Mouse (Mus musculus): Measurements from ENCODE around the gene Homer1. TPM values are rescaled to one million over a fixed set of nuclear protein-coding genes. Genes with fewer than 3 reads are reported as not detected.

The Homer1 gene
- total RNA-seq, 2 experiments from 2014 or later = 52.5 to 75.6 TPM

DNA sequence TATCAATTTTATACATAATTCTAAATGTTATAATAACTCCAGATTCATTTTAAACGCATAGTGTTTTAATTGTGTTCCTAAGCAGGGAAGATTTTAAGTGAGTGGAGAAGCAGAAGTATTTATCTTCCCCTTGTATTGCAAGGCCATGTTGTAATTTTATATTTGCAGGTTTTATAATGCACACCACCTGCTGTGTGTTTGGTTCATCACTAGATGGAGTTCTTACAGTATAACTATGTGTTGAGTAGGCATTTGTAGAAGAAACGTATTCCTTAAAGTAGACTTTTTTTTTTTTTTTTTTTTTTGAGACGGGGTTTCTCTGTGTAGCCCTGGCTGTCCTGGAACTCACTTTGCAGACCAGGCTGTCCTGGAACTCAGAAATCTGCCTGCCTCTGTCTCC is 35.9 kb downstream of the Homer1 start:
- no peak for DNase-seq
- intact Hi-C loops (cut with DNase I) = loop anchor here (5.0 kb wide), 1 partner anchor 277 kb away; no protein-coding TSS in a partner anchor

DNA sequence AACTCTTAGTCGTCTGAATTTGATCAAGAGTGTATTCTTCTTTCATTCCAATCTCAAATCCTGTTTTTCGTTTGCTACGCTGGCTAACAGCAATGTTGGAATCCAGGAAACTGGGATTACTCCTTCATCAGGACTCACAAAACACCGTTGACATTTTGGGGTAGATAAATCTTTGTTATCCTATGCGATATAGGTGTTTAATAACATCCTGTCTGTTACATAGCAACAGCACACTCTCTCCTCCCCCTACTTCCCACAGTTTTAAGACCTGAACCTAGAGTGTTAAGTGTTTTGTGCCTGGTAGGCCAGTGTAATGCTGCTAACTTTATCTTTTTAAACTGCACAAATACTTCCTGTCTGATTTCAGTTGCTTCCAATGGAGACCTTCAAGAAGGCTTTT is 39.0 kb downstream of the Homer1 start:
- intact Hi-C loops (cut with DNase I) = loop anchor here (5.0 kb wide), 1 partner anchor 274 kb away; no protein-coding TSS in a partner anchor
- no peak for DNase-seq

DNA sequence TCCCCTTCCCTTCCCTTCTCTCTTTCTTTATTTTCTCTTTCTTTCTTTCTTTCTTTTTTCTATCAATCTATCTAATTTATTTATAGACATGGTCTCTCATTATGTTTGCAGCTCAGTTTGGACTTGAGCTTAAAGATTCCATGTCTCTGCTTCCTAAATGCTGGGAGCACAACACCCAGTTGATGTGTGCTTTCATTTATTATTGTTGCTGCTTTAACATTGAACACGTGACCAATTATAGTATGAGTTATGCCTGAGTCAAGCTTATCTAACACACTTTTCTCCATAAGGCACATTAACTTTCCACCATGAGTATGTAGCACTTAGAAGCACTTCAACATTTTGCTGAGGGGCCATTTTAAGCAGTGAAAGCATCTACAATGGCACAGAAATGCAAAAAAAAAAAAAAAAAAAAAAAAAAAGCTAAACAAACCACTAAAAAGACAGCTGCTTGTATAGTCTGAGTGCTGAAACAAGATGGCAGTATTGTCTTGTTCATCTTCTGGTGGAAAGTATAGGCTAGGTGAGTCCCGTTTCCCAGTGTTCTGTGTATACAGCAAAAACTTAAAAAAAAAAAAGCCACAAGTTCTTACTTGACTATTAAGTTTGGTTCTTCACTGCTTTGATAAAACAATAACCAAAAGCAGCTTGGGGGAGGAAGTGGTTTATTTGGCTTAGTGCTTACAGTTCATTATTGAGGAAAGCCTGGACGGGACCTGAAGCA is 41.3 kb downstream of the Homer1 start:
- DNase-seq = no peak
- intact Hi-C loops (cut with DNase I) = no loop called here

DNA sequence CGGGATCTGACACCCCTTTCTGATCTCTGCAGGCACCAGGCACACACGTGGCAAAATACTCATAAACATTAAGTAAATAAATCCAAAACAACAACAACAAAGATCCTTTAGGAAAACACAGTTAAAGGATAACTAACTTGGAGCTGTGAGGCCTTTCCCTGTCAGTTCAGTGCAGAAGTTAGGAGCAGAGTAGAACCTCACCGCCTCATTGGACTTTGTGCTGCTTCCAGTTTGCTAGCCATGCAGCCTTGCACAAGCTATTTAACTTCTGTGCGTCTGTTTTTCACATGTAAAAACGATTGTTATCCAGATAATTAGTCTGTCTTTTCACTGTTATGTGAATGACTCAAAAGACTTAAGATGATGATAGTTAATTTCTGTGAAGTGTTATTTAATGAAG is 43.2 kb downstream of the Homer1 start:
- intact Hi-C loops (cut with DNase I) = no loop called here
- DNase-seq = no peak

DNA sequence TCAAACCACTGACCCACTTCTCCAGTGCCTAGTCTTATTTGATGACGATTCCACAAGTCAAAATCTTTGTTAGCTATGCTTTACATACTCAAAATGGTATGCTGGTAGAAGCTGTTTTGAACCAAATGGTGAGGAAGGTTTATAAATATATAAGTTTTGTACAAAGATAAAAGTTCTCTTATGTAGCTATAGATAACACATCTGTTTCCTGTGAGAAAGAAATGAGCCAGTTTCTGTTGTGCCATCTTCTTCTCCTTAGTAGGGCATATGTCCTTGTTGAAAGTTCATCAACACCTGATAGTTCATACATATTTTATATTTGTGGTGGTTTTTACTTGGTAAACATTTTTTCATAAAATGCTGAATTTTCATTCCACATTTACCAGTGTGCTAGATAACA is 45.0 kb downstream of the Homer1 start:
- intact Hi-C loops (cut with DNase I) = no loop called here

DNA sequence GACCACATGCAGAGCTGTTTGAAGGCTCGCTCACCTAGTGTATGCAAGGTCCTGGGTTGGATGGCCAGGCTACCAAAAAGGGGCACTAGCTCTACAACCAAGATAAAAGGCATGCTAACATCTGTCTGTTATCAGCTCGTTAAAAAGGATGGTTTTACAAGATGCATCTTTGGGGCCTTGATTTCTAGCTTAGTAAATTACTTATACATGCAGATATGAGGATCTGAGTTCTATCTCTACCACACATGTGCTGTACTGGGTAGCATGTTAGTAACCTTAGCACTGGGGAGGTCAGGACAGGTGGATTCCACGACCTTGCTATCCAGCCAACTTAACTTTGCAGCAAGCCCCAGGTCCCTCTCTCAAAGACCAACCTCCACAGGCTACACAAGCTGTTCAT is 46.4 kb downstream of the Homer1 start:
- intact Hi-C loops (cut with DNase I) = no loop called here
- no peak for DNase-seq

More for the DNA sequence above, 45.0 kb downstream of the Homer1 start:
- DNase-seq = no peak

DNA sequence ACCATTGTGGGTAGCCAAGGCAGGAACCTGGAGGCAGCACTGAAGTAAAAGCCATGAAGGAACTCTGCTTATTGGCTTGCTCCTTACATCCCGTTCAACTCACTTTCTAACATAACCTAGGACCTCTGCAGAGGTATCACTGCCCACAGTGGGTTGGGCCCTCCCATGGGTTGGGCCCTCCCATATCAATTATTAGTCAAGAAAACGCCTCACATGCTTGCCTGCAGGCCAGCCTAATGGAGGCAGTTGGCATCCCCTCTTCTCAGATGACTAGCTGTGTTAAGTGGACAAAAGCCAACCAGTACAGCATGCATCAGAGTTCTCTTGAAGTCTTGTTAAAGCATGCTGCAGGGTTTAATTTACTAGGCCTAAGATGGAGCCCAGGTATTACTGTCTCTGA is 52.6 kb downstream of the Homer1 start:
- intact Hi-C loops (cut with DNase I) = no loop called here

DNA sequence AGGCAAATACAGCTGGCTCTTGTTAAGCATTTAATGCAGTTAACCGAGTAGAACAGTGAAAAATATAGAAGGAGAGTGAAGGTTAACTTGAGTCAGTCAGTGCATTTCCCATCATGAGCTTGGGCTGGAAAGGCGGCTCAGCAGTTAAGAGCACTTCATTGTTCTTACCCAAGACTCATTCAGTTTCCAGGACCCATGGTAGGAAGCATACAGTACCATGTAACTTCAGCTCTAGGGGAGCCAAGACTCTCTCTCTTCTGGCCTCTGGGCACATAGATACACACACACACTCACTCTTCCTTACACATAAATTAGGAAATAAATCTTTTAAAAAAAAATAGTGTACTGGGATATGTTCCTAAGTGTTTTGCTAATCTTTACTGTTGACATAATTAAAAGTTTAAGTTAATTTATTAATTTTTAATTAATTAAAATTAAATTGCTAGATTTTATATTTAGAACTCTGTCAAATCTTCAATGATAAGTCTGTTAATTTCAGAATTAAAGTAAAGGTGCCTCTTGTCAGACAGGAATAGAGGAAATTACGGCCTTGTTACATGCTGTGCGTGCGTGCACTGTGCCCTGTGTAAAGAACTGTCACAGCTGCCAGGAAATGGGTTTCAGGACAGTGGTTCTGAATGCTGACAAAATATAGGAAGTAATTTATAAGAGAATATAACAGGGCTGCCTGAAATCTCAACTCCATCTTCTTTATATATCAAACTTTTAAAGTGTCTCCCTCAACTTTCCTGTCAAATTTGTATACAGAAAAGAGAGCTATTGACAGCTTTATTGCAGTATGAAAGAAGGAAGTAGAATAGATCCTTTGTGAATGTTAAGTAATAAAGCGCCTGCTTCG is 55.2 kb downstream of the Homer1 start:
- no peak for DNase-seq
- intact Hi-C loops (cut with DNase I) = no loop called here

More for the DNA sequence above, 52.6 kb downstream of the Homer1 start:
- no peak for DNase-seq

DNA sequence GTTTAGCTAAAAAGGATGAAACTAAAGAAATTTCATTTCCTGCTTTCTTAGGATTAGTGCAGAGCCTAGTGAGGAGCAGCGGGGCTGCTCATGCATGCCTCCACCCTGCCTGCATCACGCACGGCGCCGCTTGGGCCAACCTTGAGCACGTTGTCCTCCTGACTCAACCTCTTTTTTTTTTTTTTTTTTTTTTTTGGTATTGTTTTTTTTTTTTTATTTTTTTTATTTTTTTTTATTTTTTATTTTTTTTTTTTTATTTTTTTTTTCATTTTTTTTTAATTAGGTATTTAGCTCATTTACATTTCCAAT is 55.8 kb downstream of the Homer1 start:
- DNase-seq = no peak
- intact Hi-C loops (cut with DNase I) = no loop called here

DNA sequence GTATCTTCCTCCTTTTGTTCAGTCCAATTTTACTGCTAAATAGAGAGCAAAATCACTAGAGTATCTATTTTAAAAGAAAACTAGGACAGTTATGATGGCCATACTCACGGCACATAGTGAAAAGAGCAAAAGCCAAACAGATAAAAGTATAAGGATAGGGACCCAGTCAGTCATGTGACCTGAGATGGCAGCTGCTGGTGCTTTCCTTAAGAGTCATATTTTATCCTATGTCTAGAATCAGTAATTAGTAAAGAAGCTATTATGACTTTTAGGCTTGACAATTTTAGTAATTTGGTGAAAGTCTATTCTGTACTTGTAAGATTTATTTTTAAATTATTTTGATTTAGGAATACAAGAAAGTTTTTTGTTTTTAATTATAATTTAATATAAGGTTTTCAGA is 59.1 kb downstream of the Homer1 start:
- intact Hi-C loops (cut with DNase I) = no loop called here
- DNase-seq = no peak

DNA sequence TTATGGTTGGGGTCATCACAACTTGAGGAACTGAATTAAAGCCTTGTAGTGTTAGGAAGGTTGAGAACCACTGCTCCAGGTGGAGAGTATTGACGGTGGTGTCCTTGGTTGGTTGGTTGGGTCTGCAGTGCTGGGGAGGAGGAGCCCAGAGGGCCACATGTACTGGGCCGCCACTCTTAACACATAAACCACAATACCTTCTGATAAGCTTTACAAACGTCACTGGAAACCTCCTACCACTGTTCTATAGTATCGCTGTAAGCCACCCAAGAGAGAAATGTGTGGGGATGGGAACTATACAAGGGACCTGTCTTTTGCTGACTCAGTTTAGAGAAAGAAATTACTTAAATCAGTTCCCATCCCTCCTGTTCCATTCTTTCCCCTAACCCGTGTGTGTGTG is 68.1 kb downstream of the Homer1 start:
- intact Hi-C loops (cut with DNase I) = no loop called here
- DNase-seq = no peak

DNA sequence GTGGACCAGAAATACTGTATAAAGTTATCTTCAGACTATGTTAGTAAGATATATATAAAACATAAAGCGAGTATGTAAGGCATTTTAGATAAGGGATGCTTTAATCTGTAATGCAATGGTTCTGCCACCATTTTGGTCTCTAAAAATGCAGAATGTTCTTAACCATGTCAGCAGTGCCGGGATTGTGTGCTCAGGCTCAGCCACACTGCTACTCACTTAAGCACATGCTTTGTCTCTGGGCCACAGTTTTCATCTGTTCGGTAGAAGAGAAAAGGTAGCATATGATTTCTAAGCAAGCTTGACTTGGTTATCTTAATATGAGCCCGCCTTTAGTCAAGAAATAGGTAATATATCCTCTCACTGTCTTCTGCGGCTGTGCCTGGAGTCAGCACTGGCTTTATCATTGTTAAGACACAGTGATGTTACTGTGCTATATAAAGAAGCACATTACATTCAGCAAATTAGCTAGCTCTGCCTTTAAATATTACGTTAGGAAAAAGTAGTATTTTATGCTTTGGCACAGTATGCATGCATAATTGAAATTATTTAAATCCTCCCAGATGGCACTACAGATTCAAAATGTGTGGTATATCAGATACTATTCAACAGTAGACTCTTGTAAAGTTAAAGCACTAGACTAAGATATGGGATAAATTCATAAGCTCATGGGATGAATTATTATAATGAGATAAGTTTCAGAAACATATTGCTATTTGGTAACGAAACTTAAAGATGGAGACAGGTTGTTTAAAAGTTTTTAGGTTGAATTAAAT is 69.6 kb downstream of the Homer1 start:
- DNase-seq = no peak
- intact Hi-C loops (cut with DNase I) = no loop called here

DNA sequence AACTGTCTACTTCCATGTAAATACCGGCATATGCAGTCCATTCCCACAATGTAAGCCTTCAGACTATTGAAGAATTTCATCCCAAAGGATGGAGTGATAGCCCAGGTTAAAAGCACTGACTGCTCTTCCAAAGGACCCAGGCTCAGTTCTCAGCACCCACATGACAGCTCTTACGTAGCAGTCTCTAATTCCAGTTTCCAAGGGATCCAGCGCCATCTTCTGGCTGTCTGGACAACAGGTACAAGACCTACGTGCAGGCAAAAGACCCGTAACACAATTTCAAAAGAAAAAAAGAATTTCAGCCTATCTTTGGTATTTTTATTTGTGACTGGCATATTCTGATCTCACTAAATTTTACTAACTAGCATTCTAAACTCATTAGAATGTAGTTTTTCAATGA is 75.0 kb downstream of the Homer1 start:
- intact Hi-C loops (cut with DNase I) = no loop called here
- no peak for DNase-seq

DNA sequence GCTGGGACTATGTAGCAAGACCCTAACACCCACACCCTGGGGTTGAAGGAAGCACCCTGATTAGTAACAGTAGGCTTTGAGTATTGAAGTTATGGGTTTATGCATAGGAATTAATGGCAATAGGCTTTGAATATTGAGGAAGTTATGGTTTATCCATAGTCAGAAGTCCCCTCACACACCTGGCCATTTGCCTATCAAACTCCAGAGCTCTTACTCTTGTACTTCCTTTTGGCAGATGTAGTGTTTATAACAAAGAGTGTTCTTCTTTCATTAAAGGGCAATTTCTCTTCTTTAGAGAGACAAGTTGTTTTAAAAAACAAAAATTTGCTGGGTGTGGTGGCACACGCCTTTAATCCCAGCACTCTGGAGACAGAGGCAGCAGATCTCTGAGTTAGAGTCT is 79.1 kb downstream of the Homer1 start:
- intact Hi-C loops (cut with DNase I) = no loop called here
- DNase-seq = no peak

DNA sequence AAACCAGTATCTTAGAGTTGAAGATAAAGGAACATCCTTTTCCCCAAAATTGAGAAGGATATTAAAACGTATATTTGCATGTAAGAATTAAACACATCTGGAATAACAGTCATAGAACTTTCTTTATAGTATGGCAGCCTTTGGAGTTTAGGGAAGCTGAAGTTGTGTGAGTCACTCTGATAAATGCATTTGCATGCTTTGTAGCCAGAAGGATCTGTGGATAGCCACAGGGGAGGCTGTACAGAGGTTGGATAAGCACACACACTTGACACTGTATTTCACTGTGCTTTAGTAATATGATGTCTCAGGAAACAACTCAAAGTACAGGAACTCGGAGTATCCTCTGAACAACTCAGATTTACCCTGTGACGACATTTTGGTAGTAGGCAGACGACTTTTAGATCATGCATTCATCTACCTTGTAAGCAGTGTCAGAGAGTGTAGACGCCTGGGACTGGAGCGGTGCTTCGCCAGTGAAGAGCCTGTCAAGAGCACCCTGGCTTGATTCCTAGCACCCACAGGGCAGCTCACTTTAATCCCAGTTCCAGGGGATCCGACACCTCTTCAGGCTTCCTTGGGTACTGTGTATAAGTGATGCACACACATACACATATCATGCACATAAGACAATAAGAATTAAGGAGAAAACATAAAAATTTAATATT is 81.1 kb downstream of the Homer1 start:
- DNase-seq = no peak
- intact Hi-C loops (cut with DNase I) = no loop called here

DNA sequence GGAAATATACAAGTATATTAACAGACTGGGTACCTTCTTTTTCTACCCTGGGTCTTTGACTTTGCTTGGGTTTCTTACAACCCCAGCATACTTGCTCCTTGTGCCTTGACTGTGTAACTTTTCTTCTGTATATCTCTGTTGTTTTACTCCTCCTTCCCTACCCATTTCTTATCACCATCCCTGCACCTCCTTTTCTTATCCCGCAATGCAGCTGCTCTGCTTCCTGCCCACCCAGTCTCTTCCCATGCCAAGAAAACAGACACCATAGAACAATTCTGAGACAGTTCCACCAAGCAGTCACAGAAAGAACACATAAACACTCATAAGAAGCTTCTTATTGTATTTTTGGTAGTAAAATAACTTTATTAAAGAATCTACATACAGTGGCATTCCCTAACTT is 81.9 kb downstream of the Homer1 start:
- intact Hi-C loops (cut with DNase I) = no loop called here
- DNase-seq = no peak

DNA sequence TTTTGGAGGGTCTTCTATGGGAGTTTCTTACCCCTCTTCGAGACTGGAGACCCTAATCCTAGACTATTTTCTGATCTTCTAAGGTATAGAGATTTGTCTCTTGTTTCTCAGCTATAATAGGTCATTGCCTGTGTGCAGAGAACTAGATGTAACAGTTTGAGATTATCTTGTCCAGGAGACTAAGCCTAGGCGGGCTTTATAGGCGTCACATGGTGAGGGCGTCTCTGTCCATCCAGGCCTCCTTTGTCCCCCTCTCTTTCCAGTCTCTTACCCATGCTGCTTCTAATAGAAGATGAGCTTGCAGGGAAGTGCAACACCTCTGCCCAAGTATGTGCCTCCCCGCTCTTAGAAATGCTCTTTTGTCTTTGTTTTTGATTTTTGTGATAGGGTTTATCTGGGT is 83.7 kb downstream of the Homer1 start:
- intact Hi-C loops (cut with DNase I) = no loop called here
- DNase-seq = no peak

DNA sequence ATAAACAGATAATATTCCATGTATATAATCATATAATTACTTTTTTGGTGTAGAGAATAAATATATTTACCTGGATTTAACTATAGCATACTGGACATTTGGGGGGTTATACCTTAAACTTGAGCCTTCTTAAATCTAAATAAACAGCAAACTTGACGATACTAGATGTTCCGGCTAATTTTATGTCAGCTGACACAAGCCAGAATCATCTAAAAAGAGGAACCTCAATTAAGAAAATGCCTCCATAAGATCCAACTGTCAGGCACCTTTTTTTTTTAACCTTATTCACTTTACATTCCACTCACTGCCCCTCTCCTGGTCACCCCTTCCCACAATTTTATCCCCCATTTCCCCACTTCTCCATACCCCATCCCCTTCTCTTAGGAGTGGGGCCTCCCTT is 84.2 kb downstream of the Homer1 start:
- intact Hi-C loops (cut with DNase I) = no loop called here
- DNase-seq = no peak

DNA sequence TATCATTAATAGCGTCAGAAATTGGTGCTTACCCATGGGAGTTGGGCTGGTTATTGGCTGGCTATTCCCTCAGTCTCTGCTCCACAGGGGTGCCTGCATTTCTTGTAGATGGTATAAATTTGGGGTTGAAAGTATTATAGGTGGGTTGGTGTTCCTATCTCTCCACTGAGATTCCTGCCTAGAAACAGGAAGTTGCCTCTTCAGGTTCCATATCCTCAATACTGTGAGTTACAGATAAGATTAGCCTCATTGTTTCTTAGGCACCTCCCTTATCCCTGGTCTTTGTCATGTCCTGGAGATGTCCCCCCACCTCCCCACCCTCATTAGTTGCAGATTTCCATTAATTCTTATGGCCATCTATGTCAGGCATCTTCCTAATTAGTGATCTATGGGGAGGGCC is 85.0 kb downstream of the Homer1 start:
- intact Hi-C loops (cut with DNase I) = no loop called here
- DNase-seq = no peak

DNA sequence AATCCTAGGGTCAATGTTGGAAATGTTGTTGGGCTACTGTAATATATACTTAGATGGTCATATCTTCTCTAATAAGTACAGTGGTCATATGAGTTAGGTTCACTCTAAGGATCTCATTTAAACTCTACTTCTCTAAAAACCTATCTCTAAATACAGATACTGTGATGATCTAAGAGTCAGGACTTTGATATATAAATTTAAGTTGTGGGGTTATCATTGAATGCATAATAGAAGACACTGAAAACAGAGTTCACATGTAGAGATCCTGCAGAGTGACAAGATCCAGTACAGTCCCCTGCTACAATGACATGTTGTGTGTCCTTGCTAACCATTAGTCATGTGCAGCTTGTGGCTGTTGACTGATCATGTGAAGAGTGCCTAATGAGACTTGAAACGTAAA is 85.7 kb downstream of the Homer1 start:
- DNase-seq = no peak
- intact Hi-C loops (cut with DNase I) = no loop called here

DNA sequence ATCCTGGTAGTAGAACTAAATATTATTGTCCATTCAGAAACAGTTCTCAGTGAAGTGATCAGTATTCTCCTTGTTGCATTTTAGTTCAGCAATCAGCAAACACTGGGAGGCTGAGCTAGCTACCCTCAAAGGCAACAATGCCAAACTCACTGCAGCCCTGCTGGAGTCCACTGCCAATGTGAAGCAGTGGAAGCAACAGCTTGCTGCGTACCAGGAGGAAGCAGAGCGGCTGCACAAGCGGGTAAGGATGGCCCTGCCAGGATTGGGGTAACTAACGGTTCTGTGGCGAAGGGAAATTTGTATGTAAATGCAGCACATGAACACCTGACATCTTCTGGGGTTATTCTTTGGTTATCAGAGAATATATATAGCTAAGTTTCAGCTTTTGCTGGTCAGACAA is 88.0 kb downstream of the Homer1 start:
- intact Hi-C loops (cut with DNase I) = no loop called here
- DNase-seq = no peak

Measured in heart, postnatal 10 days (tissue).